Mouse (Mus musculus) myocyte (in vitro differentiated cells): ENCODE results near the gene Nmu.

Source experiments
- CEBPB ChIP-seq: IDR thresholded peaks from 2 replicates; pipeline ENCODE4 v1.6.1; 2011; ENCODE audit warnings: mild to moderate bottlenecking, moderate library complexity; ENCODE audit not compliant: poor library complexity, insufficient read depth, severe bottlenecking
- E2F4 ChIP-seq: IDR thresholded peaks from one replicate; pipeline ENCODE4 v1.6.1; 2011; ENCODE audit warnings: mild to moderate bottlenecking, control low read depth, moderate library complexity; ENCODE audit not compliant: insufficient read depth
- MAX ChIP-seq: IDR thresholded peaks from one replicate; pipeline ENCODE4 v1.6.1; 2011; ENCODE audit warnings: low read depth, mild to moderate bottlenecking, control low read depth
- MYOD1 ChIP-seq, 3 experiments: IDR thresholded peaks; one replicate each; pipeline ENCODE4 v1.6.1; 2011; ENCODE audit warnings: control low read depth in 2 of 3, low read depth in 2 of 3, mild to moderate bottlenecking in 2 of 3, moderate library complexity in 1 of 3; ENCODE audit not compliant: insufficient read length in 2 of 3, control insufficient read depth in 1 of 3
- MYOG ChIP-seq, 3 experiments: IDR thresholded peaks; one replicate each; pipeline ENCODE4 v1.6.1; 2011; ENCODE audit warnings: control low read depth in 2 of 3, low read depth in 2 of 3, mild to moderate bottlenecking in 2 of 3; ENCODE audit not compliant: insufficient read length in 2 of 3, control insufficient read depth in 1 of 3, insufficient read depth in 1 of 3
- POLR2A ChIP-seq: IDR thresholded peaks from one replicate; pipeline ENCODE4 v1.6.1; 2011; ENCODE audit warnings: low read depth, mild to moderate bottlenecking, control low read depth, moderate library complexity; ENCODE audit not compliant: insufficient read length
- POLR2AphosphoS2 ChIP-seq: IDR thresholded peaks from one replicate; pipeline ENCODE4 v1.6.1; 2011; ENCODE audit warnings: low read depth, control low read depth; ENCODE audit not compliant: insufficient read length
- REST ChIP-seq: IDR thresholded peaks from one replicate; pipeline ENCODE4 v1.6.1; 2011; ENCODE audit warnings: mild to moderate bottlenecking, control low read depth, moderate library complexity; ENCODE audit not compliant: insufficient read depth, insufficient read length
- SRF ChIP-seq: IDR thresholded peaks from one replicate; pipeline ENCODE4 v1.6.1; 2011; ENCODE audit warnings: low read depth; ENCODE audit not compliant: control insufficient read depth, insufficient read length
- TCF12 ChIP-seq: IDR thresholded peaks from one replicate; pipeline ENCODE4 v1.6.1; 2011; ENCODE audit warnings: mild to moderate bottlenecking, control low read depth; ENCODE audit not compliant: poor library complexity, insufficient read depth, severe bottlenecking
- TCF3 ChIP-seq: IDR thresholded peaks from one replicate; pipeline ENCODE4 v1.6.1; 2011; ENCODE audit warnings: low read depth, control low read depth; ENCODE audit not compliant: insufficient read length
- USF1 ChIP-seq: IDR thresholded peaks from one replicate; pipeline ENCODE4 v1.6.1; 2011; ENCODE audit warnings: low read depth, mild to moderate bottlenecking, control low read depth, moderate library complexity

- TF ChIP-seq USF1: no peak
- no peak for TF ChIP-seq TCF12
- TF ChIP-seq MAX: no peak
- TF ChIP-seq POLR2A: no peak
- no peak for TF ChIP-seq MYOD1 (IDR thresholded peaks at IDR 0.05; ENCODE audit: control insufficient read depth in 1 of 3, insufficient read length in 2 of 3, low read depth in 2 of 3)
- TF ChIP-seq E2F4: no peak
- TF ChIP-seq POLR2AphosphoS2: no peak
- TF ChIP-seq MYOG (IDR thresholded peaks at IDR 0.05; ENCODE audit: control insufficient read depth in 1 of 3, insufficient read depth in 1 of 3, insufficient read length in 2 of 3, low read depth in 2 of 3): no peak
- no peak for TF ChIP-seq TCF3
- no peak for TF ChIP-seq REST
- TF ChIP-seq CEBPB: no peak
- no peak for TF ChIP-seq SRF
Measured at GRCm38 (mm10) chr5:76325113-76325512, 38.5 kb downstream of the Nmu start.
